Comparison of ENCODE assay signal across 10 mouse cellular contexts in the genomic region with DNA sequence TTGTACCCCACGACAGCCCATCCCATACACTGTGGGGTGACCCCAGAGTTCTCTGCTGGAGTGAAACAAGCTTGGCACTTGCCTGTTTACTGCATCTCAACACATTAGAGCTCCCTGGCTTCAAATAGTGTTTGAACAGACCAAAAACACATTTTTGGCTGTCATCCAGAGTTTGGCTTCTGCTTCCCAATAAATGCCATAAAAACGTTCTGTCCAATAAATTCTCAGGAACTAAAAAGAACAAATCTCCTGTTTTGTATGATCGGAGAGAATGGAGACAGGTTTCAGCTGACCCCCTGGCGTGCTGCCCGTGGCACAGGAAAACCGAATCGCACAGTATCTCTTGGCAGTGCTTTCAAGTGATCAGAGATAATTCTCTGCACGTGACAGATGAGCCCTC. TPM values are rescaled to one million over a fixed set of nuclear protein-coding genes. Genes with fewer than 3 reads are reported as not detected.
DNase-seq lines count a peak whose midpoint lies in the region; ATAC-seq lines count a peak whose summit lies in the region.
"Had no signal": no experiment of that assay in that cellular context is flagged by ENCODE, and none has a peak within 500 bp of the region (broad histone marks: within the 10 kb centered on the region; RNA-seq: fewer than 3 reads in every experiment).

No protein-coding gene starts in this region.

- no peak for ATAC-seq in activated CD4-positive, CD25-positive, alpha-beta regulatory T cell, adult 4 months
- ATAC-seq: liver, embryonic 12.5 days; Patski had no signal

- peak; percentile 36 for DNase-seq in adrenal gland, postnatal 10 days
- no peak for DNase-seq in adrenal gland, adult 18-20 months (ENCODE audit: low spot score in 2 of 2)
- DNase-seq in kidney, postnatal 25 days: peak; percentile 40 to 51
- DNase-seq in kidney, adult 8-10 months: no peak
- peak; percentile 37 to 61 for DNase-seq in urinary bladder, postnatal 4 days (ENCODE audit: low spot score in 2 of 2)
- no peak for DNase-seq in urinary bladder, adult 2 months (ENCODE audit: low spot score)
- DNase-seq in urinary bladder, adult 18-20 months (ENCODE audit: low spot score in 2 of 2): no peak

RNA-seq across cellular contexts. Expression of gene Arsb, which starts 16.2 kb away (rescaled TPM):
- total RNA-seq in adrenal gland, postnatal 10 days (2021): 10 to 100 TPM; 32.3 to 32.5 TPM
- 10 to 100 TPM; 36.6 to 49.1 TPM for total RNA-seq in adrenal gland, adult 18-20 months (2021)
- polyA plus RNA-seq in urinary bladder, adult 2 months (2012; rRNA removed): 40.1 and 44.2 TPM in 2 replicates
- 1 to 10 TPM; 6.9 to 8.0 TPM for polyA plus RNA-seq in activated CD4-positive, CD25-positive, alpha-beta regulatory T cell, adult 4 months (2017; shearing (Covaris generic))

Comparison
In these comparisons a context has a peak if more than half of its experiments do, and no peak if none do; other contexts are left out.
1. DNase-seq: peak in adrenal gland, postnatal 10 days (single experiment), kidney, postnatal 25 days (2 of 2) and urinary bladder, postnatal 4 days (2 of 2); none in adrenal gland, adult 18-20 months (0 of 2), kidney, adult 8-10 months (0 of 2), urinary bladder, adult 2 months (single experiment) and urinary bladder, adult 18-20 months (0 of 2).